Comparison of ENCODE assay signal across 10 mouse cellular contexts in genomic region chr11:37236601-37237083, GRCm38 (mm10). TPM values are rescaled to one million over a fixed set of nuclear protein-coding genes. Genes with fewer than 3 reads are reported as not detected.
DNase-seq lines count a peak whose midpoint lies in the region; ATAC-seq and TF ChIP-seq lines count a peak whose summit lies in the region.
"Had no signal": no experiment of that assay in that cellular context is flagged by ENCODE, and none has a peak within 500 bp of the region (broad histone marks: within the 10 kb centered on the region; RNA-seq: fewer than 3 reads in every experiment).

No protein-coding gene starts in this region.

- peaks cover 25% of the 10 kb centered on the region for H3K27me3 ChIP-seq in kidney, embryonic 16.5 days (ENCODE audit: insufficient read depth, low read length)
- no peaks in the 10 kb centered on the region for H3K27me3 ChIP-seq in lung, postnatal 0 days (replicated peaks; ENCODE audit: insufficient read depth, low read length)

- H3K4me3 ChIP-seq in kidney, embryonic 16.5 days (ENCODE audit: low read length): peak overlapping the region; percentile 54
- H3K4me3 ChIP-seq in layer of hippocampus, adult 2 months: peak overlapping the region; percentile 77
- peak overlapping the region; percentile 59 for H3K4me3 ChIP-seq in lung, postnatal 0 days (ENCODE audit: low read depth, low read length)

- no peak for DNase-seq in kidney, adult 18-20 months
- peak; percentile 72 for DNase-seq in cerebellum, adult 9-11 months
- peak; percentile 32 to 54 for DNase-seq in frontal cortex, postnatal 10 days (ENCODE audit: low spot score in 2 of 2)
- DNase-seq in layer of hippocampus, adult 2 months (ENCODE audit: low spot score in 2 of 2): peak; percentile 57 to 62
- peak; percentile 24 for DNase-seq in lung, postnatal 0 days (ENCODE audit: low spot score)
- peak; percentile 70 for DNase-seq in right cerebral cortex, postnatal 25 days
- no peak for DNase-seq in thymus, postnatal 4 days

- no peaks in the 10 kb centered on the region for H3K9me3 ChIP-seq in kidney, embryonic 16.5 days (ENCODE audit: low read length)
- no peaks in the 10 kb centered on the region for H3K9me3 ChIP-seq in lung, postnatal 0 days (ENCODE audit: low read length)

- peak overlapping the region; percentile 93 for H3K4me2 ChIP-seq in kidney, embryonic 16.5 days (replicated peaks; ENCODE audit: low read depth, low read length)
- peak overlapping the region; percentile 97 for H3K4me2 ChIP-seq in lung, postnatal 0 days (replicated peaks; ENCODE audit: low read depth, low read length)

- no peak for TF ChIP-seq CTCF in layer of hippocampus, adult 2 months (conservative IDR thresholded peaks at IDR 0.05)
- TF ChIP-seq CTCF in lung, postnatal 0 days (IDR thresholded peaks at IDR 0.05): no peak

- under 1% methylated on average over 27 of the region's 31 CpGs for WGBS in kidney, embryonic 16.5 days
- 2% methylated on average over 30 of the region's 31 CpGs for WGBS in lung, postnatal 0 days

- H3K4me1 ChIP-seq in kidney, embryonic 16.5 days (ENCODE audit: insufficient read depth, low read length): peaks cover 12% of the 10 kb centered on the region
- H3K4me1 ChIP-seq in lung, postnatal 0 days (ENCODE audit: insufficient read depth, low read depth, low read length): 0 out of 2 replicates have a peak, but pooled peaks cover 3% of the 10 kb centered on the region

- peak; percentile 96 for ATAC-seq in kidney, embryonic 16.5 days (ENCODE audit: low FRiP score, low TSS enrichment)
- ATAC-seq in lung, postnatal 0 days: peak; percentile 75

- TF ChIP-seq EP300 in lung, postnatal 0 days (IDR thresholded peaks at IDR 0.05): no peak

- no peaks in the 10 kb centered on the region for H3K36me3 ChIP-seq in kidney, embryonic 16.5 days (ENCODE audit: insufficient read depth, low read length)
- H3K36me3 ChIP-seq in lung, postnatal 0 days (ENCODE audit: insufficient read depth, low read length): no peaks in the 10 kb centered on the region
- H3K36me3 ChIP-seq: G1E had no signal

- peak overlapping the region; percentile 61; the same call in 1 of the 2 replicates for H3K27ac ChIP-seq in kidney, embryonic 16.5 days (ENCODE audit: low read length)
- H3K27ac ChIP-seq in layer of hippocampus, adult 2 months: peak overlapping the region; percentile 99
- no peak overlapping the region for H3K27ac ChIP-seq in lung, postnatal 0 days (ENCODE audit: low read length)
- H3K27ac ChIP-seq: macrophage had no signal

- H3K9ac ChIP-seq in kidney, embryonic 16.5 days (replicated peaks; ENCODE audit: low read length): peak overlapping the region; percentile 68
- no peak overlapping the region for H3K9ac ChIP-seq in lung, postnatal 0 days (replicated peaks; ENCODE audit: low read depth)

RNA-seq across cellular contexts. Expression of gene Tenm2, which starts 0.9 kb away (rescaled TPM):
- polyA plus RNA-seq in kidney, embryonic 16.5 days (2015; fragmentation: Nextera tagmentation; extraction: Ambion mirVana): 0.76 and 0.94 TPM in 2 replicates
- 100 to 1,000 TPM; 153 to 165 TPM for total RNA-seq in layer of hippocampus, adult 2 months (2021)
- 0.01 and 0.16 TPM in 2 replicates for polyA plus RNA-seq in lung, postnatal 0 days (2015; fragmentation: Nextera tagmentation; extraction: Ambion mirVana)
- polyA plus RNA-seq: G1E, macrophage had no signal

Comparison
In these comparisons a context has a peak if more than half of its experiments do, and no peak if none do; other contexts are left out.
1. DNase-seq: peak in cerebellum, adult 9-11 months (single experiment), frontal cortex, postnatal 10 days (2 of 2), layer of hippocampus, adult 2 months (2 of 2), lung, postnatal 0 days (single experiment) and right cerebral cortex, postnatal 25 days (single experiment); none in kidney, adult 18-20 months (single experiment) and thymus, postnatal 4 days (single experiment).
2. Peak in every context shown above with its lines, with median percentiles within 50 percentile points of each other: H3K4me3 ChIP-seq.